Mouse (Mus musculus) layer of hippocampus, adult 2 months (tissue): ENCODE results near the gene P3h1. TPM values are rescaled to one million over a fixed set of nuclear protein-coding genes. Genes with fewer than 3 reads are reported as not detected.
"Not testable (repeated sequence)": the region's sequence is repeated elsewhere in the genome, so short reads cannot be mapped to it uniquely, and the experiment has no call there.

Source experiments
- DNase-seq, 2 experiments: peaks; one replicate each; pipeline ENCODE4 v3.0.0; 2022; ENCODE audit warnings: low spot score in 2 of 2
- H3K27ac ChIP-seq: fragments of 200-600 bp; 2 replicates; pipeline ENCODE4 v1.8.1; 2022
- H3K4me3 ChIP-seq: fragments of 200-600 bp; 2 replicates; pipeline ENCODE4 v1.8.1; 2022; ENCODE audit warnings: mild to moderate bottlenecking
- CTCF ChIP-seq: fragments of 200-600 bp; conservative IDR thresholded peaks from 2 replicates; pipeline ENCODE4 v1.8.1; 2022; ENCODE audit warnings: antibody characterized with exemption, mild to moderate bottlenecking, moderate library complexity
- total RNA-seq, 2 experiments: library from RNA; stranded (reverse); gene quantifications; 2 replicates each; pipeline ENCODE4 v1.2.3; 2021

P3h1 gene
- total RNA-seq, 2 experiments from 2014 or later = 9.6 to 9.9 TPM

GRCm38 (mm10) chr4:119261087-119261713, 28.5 kb downstream of the P3h1 start:
- no peak overlapping the region for H3K27ac ChIP-seq
- TF ChIP-seq CTCF = no peak
- no peak for DNase-seq
- no peak overlapping the region for H3K4me3 ChIP-seq

- TF ChIP-seq CTCF = no peak
- no peak for DNase-seq
- Histone ChIP-seq H3K4me3 (no peak overlapping the region), H3K27ac (no peak overlapping the region)
Measured at GRCm38 (mm10) chr4:119262483-119262882, 29.8 kb downstream of the P3h1 start.

GRCm38 (mm10) chr4:119263459-119263858, 30.7 kb downstream of the P3h1 start:
- Histone ChIP-seq H3K27ac (no peak overlapping the region), H3K4me3 (no peak overlapping the region)
- TF ChIP-seq CTCF = no peak
- no peak for DNase-seq

- no peak for TF ChIP-seq CTCF
- Histone ChIP-seq H3K27ac (no peak overlapping the region), H3K4me3 (no peak overlapping the region)
- DNase-seq = no peak
Measured at GRCm38 (mm10) chr4:119266606-119267005, 33.9 kb downstream of the P3h1 start.

- TF ChIP-seq CTCF = no peak
- no peak for DNase-seq
- Histone ChIP-seq H3K4me3 (no peak overlapping the region), H3K27ac (peak overlapping the region; percentile 67; the same call in 1 of the 2 replicates)
Measured at GRCm38 (mm10) chr4:119274627-119275026, 41.9 kb downstream of the P3h1 start.

GRCm38 (mm10) chr4:119275226-119275625, 42.5 kb downstream of the P3h1 start:
- no peak for DNase-seq
- TF ChIP-seq CTCF = no peak; the same call in 1 of the 2 replicates
- H3K4me3 ChIP-seq = no peak overlapping the region
- peak overlapping the region; percentile 67; the same call in 1 of the 2 replicates for H3K27ac ChIP-seq

GRCm38 (mm10) chr4:119275726-119276125, 43.0 kb downstream of the P3h1 start:
- Histone ChIP-seq H3K4me3 (no peak overlapping the region), H3K27ac (peak overlapping the region; percentile 67; the same call in 1 of the 2 replicates)
- TF ChIP-seq CTCF = no peak
- no peak for DNase-seq

GRCm38 (mm10) chr4:119278784-119279183, 46.1 kb downstream of the P3h1 start:
- not testable (repeated sequence) for DNase-seq, H3K27ac ChIP-seq

GRCm38 (mm10) chr4:119284861-119285260, 52.1 kb downstream of the P3h1 start:
- TF ChIP-seq CTCF = no peak
- no peak overlapping the region for H3K27ac ChIP-seq
- no peak for DNase-seq
- H3K4me3 ChIP-seq = no peak overlapping the region

More at GRCm38 (mm10) chr4:119278784-119279183, 46.1 kb downstream of the P3h1 start:
- H3K4me3 ChIP-seq = not testable (repeated sequence)

- no peak overlapping the region for H3K27ac ChIP-seq
- no peak overlapping the region for H3K4me3 ChIP-seq
- TF ChIP-seq CTCF = no peak
- no peak for DNase-seq
Measured at GRCm38 (mm10) chr4:119285336-119285735, 52.6 kb downstream of the P3h1 start.

GRCm38 (mm10) chr4:119291921-119292320, 59.2 kb downstream of the P3h1 start:
- peak overlapping the region; percentile 72 for H3K4me3 ChIP-seq
- DNase-seq = no peak
- H3K27ac ChIP-seq = no peak overlapping the region
- no peak for TF ChIP-seq CTCF

GRCm38 (mm10) chr4:119292771-119293573, 60.3 kb downstream of the P3h1 start:
- DNase-seq = peak; percentile 26 to 40
- TF ChIP-seq CTCF = no peak
- peak overlapping the region; percentile 76 for H3K27ac ChIP-seq
- H3K4me3 ChIP-seq = peak overlapping the region; percentile 72

GRCm38 (mm10) chr4:119293574-119294258, 61.0 kb downstream of the P3h1 start:
- Histone ChIP-seq H3K27ac (peak overlapping the region; percentile 85), H3K4me3 (peak overlapping the region; percentile 72)
- TF ChIP-seq CTCF = no peak
- peak in 1 of 2 experiments; percentile 16 for DNase-seq
